Mouse (Mus musculus) limb, embryonic 15.5 days (tissue): ENCODE measurements around the gene Tmem63b. TPM values are rescaled to one million over a fixed set of nuclear protein-coding genes. Genes with fewer than 3 reads are reported as not detected.

Source experiments
- ATAC-seq: fragments of 200-750 bp; cut with Nextera tagmentation; 2 replicates; pipeline ENCODE4 v1.8.0; 2017; ENCODE audit warnings: low read depth, moderate TSS enrichment; ENCODE audit not compliant: insufficient number of reproducible peaks, low FRiP score, low TSS enrichment
- H3K27ac ChIP-seq: fragments of 300-500 bp; sonication (generic); 2 replicates; pipeline ENCODE4 v1.5.1; 2015; ENCODE audit warnings: moderate library complexity, mild to moderate bottlenecking, inconsistent platforms
- H3K27me3 ChIP-seq: fragments of 300-500 bp; sonication (generic); 2 replicates; pipeline ENCODE4 v1.6.1; 2015; ENCODE audit warnings: inconsistent platforms
- H3K36me3 ChIP-seq: fragments of 300-500 bp; sonication (generic); 2 replicates; pipeline ENCODE4 v1.6.1; 2015; ENCODE audit warnings: inconsistent platforms
- H3K4me1 ChIP-seq: fragments of 300-500 bp; sonication (generic); 2 replicates; pipeline ENCODE4 v1.6.1; 2015; ENCODE audit warnings: inconsistent platforms
- H3K4me2 ChIP-seq: fragments of 300-500 bp; sonication (generic); 2 replicates; pipeline ENCODE4 v1.6.1; 2015; ENCODE audit warnings: mild to moderate bottlenecking, inconsistent platforms
- H3K4me3 ChIP-seq: fragments of 300-500 bp; sonication (generic); 2 replicates; pipeline ENCODE4 v1.5.1; 2015; ENCODE audit warnings: mild to moderate bottlenecking, inconsistent platforms
- H3K9ac ChIP-seq: fragments of 300-500 bp; sonication (generic); 2 replicates; pipeline ENCODE4 v1.6.1; 2015; ENCODE audit warnings: inconsistent platforms
- H3K9me3 ChIP-seq: fragments of 300-500 bp; sonication (generic); 2 replicates; pipeline ENCODE4 v1.6.1; 2016; ENCODE audit warnings: inconsistent platforms
- WGBS: fragments of 180-500 bp; shearing (Covaris S2); methylation state at CpG from one replicate; pipeline ENCODE4 v1.1.7; 2015; 5-methylcytosine and 5-hydroxymethylcytosine counted together
- polyA plus RNA-seq: library from polyadenylated mRNA; unstranded; fragments of >200 nt; fragmentation: Nextera tagmentation; extraction: Ambion mirVana; gene quantifications from 2 replicates; pipeline ENCODE4 v1.2.1, GENCODE M21; 2015

The Tmem63b gene
- polyA plus RNA-seq, 1 experiment from 2014 or later, result 38.1 TPM

DNA sequence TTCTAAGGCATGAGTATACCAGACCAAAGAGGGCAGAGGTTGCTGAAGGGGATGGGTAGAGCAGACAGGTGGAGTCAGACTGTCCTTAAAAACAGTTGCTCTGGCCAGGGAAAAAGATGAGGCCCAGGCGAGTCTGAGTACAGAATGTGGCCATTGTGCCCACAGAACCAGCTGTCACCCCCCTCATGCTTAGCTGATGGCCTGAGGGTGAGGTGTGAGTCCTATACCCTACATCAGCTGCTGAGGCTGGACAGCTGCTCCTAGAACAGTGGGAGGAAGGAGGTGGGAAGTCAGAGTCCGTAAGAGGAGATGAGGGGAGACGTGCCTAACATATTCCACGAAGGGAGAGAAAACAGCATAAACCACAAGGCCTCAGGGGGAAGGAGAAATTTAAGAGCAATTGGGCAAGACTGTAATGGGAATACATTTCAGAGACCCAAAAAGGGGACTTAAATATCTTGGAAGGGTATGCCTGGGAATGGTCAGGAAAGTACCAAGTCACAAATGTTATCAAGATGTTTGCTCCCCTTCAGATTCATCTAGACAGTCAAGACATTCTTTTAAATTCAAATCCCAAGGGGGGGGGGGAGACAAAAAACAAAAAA, 70.6 kb downstream of the Tmem63b start:
- WGBS, result 41% methylated on average over 4 of the region's 4 CpGs
- H3K36me3 ChIP-seq, result no peaks in the 10 kb centered on the region
- ATAC-seq, result peak; percentile 52
- no peaks in the 10 kb centered on the region for H3K27me3 ChIP-seq
- H3K4me2 ChIP-seq, result no peak overlapping the region
- H3K4me3 ChIP-seq, result no peak overlapping the region
- H3K9ac ChIP-seq, result no peak overlapping the region
- H3K9me3 ChIP-seq, result no peaks in the 10 kb centered on the region
- H3K27ac ChIP-seq, result no peak overlapping the region
- H3K4me1 ChIP-seq, result peaks cover 9% of the 10 kb centered on the region; the same call in 1 of the 2 replicates

DNA sequence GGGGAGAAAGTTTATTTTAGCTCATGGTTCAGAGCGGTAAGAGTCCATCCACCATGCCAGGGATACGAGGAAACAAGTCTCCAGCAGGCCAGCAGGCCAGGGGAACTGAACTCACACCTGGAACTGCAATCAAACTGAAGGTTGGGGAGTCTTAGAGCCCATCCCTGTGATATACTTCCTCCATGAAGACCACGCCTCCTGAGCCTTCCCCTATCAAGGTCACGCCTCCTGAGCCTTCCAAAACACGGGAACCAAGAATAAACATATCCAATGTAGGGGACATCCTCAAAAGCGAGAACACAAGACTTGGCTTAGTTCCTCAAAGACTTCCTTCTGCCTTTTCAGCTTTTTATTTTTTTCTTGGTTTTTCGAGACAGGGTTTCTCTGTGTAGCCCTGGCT, 73.8 kb downstream of the Tmem63b start:
- Histone ChIP-seq H3K9ac (no peak overlapping the region), H3K9me3 (no peaks in the 10 kb centered on the region), H3K4me3 (no peak overlapping the region), H3K27me3 (no peaks in the 10 kb centered on the region), H3K4me1 (no peaks in the 10 kb centered on the region), H3K36me3 (no peaks in the 10 kb centered on the region), H3K27ac (no peak overlapping the region), H3K4me2 (no peak overlapping the region)
- 81% methylated on average over 7 of the region's 7 CpGs for WGBS
- ATAC-seq, result no peak

DNA sequence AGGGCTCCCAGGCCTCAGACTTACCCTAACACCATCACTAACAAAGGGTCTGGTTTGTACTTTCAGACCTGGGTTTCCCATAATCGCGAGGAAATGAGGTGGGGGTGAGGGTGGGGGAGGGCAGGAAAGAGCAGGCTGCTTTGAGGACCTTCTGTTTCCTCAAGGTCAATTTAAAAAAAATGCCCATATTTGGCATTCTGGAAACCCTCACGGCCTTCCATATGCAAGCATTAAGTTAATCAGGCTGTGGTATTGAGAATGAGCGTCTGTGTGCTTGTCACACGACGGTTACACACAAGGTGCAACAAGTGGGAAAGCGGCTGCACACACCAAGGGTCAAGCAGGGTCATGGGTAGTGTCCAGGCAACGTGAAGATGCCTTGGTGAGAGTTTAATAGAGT, 74.7 kb downstream of the Tmem63b start:
- WGBS, result 64% methylated on average over 8 of the region's 8 CpGs
- Histone ChIP-seq H3K36me3 (no peaks in the 10 kb centered on the region), H3K9me3 (no peaks in the 10 kb centered on the region), H3K4me1 (no peaks in the 10 kb centered on the region), H3K4me2 (no peak overlapping the region), H3K9ac (no peak overlapping the region), H3K27me3 (no peaks in the 10 kb centered on the region), H3K27ac (no peak overlapping the region), H3K4me3 (no peak overlapping the region)
- ATAC-seq, result no peak

Other genes starting within 250 kb of the Tmem63b start
- gene Spats1, start 211.5 kb downstream of the Tmem63b start, polyA plus RNA-seq, result 0.21 and 0.22 TPM in 2 replicates
- gene Aars2, start 180.1 kb downstream of the Tmem63b start, polyA plus RNA-seq, result 14.7 and 16.5 TPM in 2 replicates
- 0.17 and 0.19 TPM in 2 replicates for gene Tcte1, start 163.5 kb downstream of the Tmem63b start, polyA plus RNA-seq
- gene Tmem151b, start 137.2 kb downstream of the Tmem63b start, polyA plus RNA-seq, result 2.9 and 4.7 TPM in 2 replicates
- 5.9 and 6.1 TPM in 2 replicates for gene Nfkbie, start 131.2 kb downstream of the Tmem63b start, polyA plus RNA-seq
- 139 and 142 TPM in 2 replicates for gene Slc35b2, start 123.0 kb downstream of the Tmem63b start, polyA plus RNA-seq
- 1,467 and 1,497 TPM in 2 replicates for gene Hsp90ab1, start 113.6 kb downstream of the Tmem63b start, polyA plus RNA-seq
- 120 and 140 TPM in 2 replicates for gene Slc29a1, start 87.3 kb downstream of the Tmem63b start, polyA plus RNA-seq
- 22.9 and 39.7 TPM in 2 replicates for gene Mymx, start 84.8 kb downstream of the Tmem63b start, polyA plus RNA-seq
- gene Capn11, start 27.6 kb downstream of the Tmem63b start, polyA plus RNA-seq, result 0.21 and 0.37 TPM in 2 replicates
- 142 and 143 TPM in 2 replicates for gene Mrpl14, start 583 bp downstream of the Tmem63b start, polyA plus RNA-seq
- 0.63 TPM in 1 of 2 replicates, not detected in the other for gene 1600014C23Rik, start 46.9 kb upstream of the Tmem63b start, polyA plus RNA-seq